In genomic region chr3:36827274-36828025, GRCm38 (mm10) we compare ENCODE assay signal across 20 mouse cellular contexts. TPM values are rescaled to one million over a fixed set of nuclear protein-coding genes. Genes with fewer than 3 reads are reported as not detected.
DNase-seq lines count a peak whose midpoint lies in the region; ATAC-seq lines count a peak whose summit lies in the region.
"Had no signal": no experiment of that assay in that cellular context is flagged by ENCODE, and none has a peak within 500 bp of the region (broad histone marks: within the 10 kb centered on the region; RNA-seq: fewer than 3 reads in every experiment).

No protein-coding gene starts in this region.

- H3K36me3 ChIP-seq in forebrain, embryonic 14.5 days (ENCODE audit: control insufficient read depth, insufficient read depth, low read length): no peaks in the 10 kb centered on the region
- no peaks in the 10 kb centered on the region for H3K36me3 ChIP-seq in forebrain, embryonic 10.5 days (replicated peaks)
- no peaks in the 10 kb centered on the region for H3K36me3 ChIP-seq in midbrain, embryonic 15.5 days (replicated peaks)
- no peaks in the 10 kb centered on the region for H3K36me3 ChIP-seq in kidney, embryonic 16.5 days (ENCODE audit: insufficient read depth, low read length)
- H3K36me3 ChIP-seq: heart, embryonic 10.5 days; intestine, embryonic 15.5 days; kidney, embryonic 15.5 days; limb, embryonic 13.5 days; liver, embryonic 15.5 days had no signal

- no peak overlapping the region for H3K4me3 ChIP-seq in forebrain, embryonic 14.5 days (ENCODE audit: low read depth, low read length)
- H3K4me3 ChIP-seq in forebrain, embryonic 10.5 days: no peak overlapping the region
- no peak overlapping the region for H3K4me3 ChIP-seq in midbrain, embryonic 15.5 days
- H3K4me3 ChIP-seq in kidney, embryonic 16.5 days (ENCODE audit: low read length): no peak overlapping the region
- H3K4me3 ChIP-seq: heart, embryonic 10.5 days; intestine, embryonic 15.5 days; kidney, embryonic 15.5 days; left cerebral cortex, adult 2 months; limb, embryonic 13.5 days; liver, embryonic 15.5 days; megakaryocyte, embryonic 14.5 days; myocyte had no signal

- ATAC-seq in forebrain, embryonic 14.5 days: peak; percentile 66; the same call in 1 of the 2 replicates
- peak; percentile 79 for ATAC-seq in midbrain, embryonic 15.5 days (replicated peaks)
- ATAC-seq in kidney, embryonic 16.5 days (ENCODE audit: low FRiP score, low TSS enrichment): no peak
- ATAC-seq: intestine, embryonic 15.5 days had no signal

- peaks cover 7% of the 10 kb centered on the region; the same call in 1 of the 2 replicates for H3K4me1 ChIP-seq in forebrain, embryonic 14.5 days (ENCODE audit: control insufficient read depth, insufficient read depth, low read length)
- no peaks in the 10 kb centered on the region for H3K4me1 ChIP-seq in forebrain, embryonic 10.5 days
- peaks cover 3% of the 10 kb centered on the region; the same call in 1 of the 2 replicates for H3K4me1 ChIP-seq in midbrain, embryonic 15.5 days
- H3K4me1 ChIP-seq in kidney, embryonic 16.5 days (ENCODE audit: insufficient read depth, low read length): no peaks in the 10 kb centered on the region
- H3K4me1 ChIP-seq: heart, embryonic 10.5 days; intestine, embryonic 15.5 days; kidney, embryonic 15.5 days; liver, embryonic 15.5 days had no signal

- DNase-seq in forebrain, embryonic 14.5 days (ENCODE audit: low spot score): peak; percentile 66
- DNase-seq in forebrain, embryonic 10.5 days (ENCODE audit: extremely low spot score, low spot score): no peak
- DNase-seq in layer of hippocampus, postnatal 14 days (ENCODE audit: low spot score in 2 of 2): peak; percentile 11
- no peak for DNase-seq in layer of hippocampus, postnatal 36 days
- DNase-seq in cerebellum, postnatal 25 days: peak; percentile 18 to 29
- DNase-seq in gastrocnemius, adult 8-10 months (ENCODE audit: low spot score in 2 of 2): no peak
- DNase-seq: gastrocnemius, postnatal 36 days; heart, postnatal 14 days; lung, postnatal 10 days; thymus, postnatal 4 days had no signal

- H3K27me3 ChIP-seq in forebrain, embryonic 14.5 days (replicated peaks; ENCODE audit: control insufficient read depth, insufficient read depth, low read length): no peaks in the 10 kb centered on the region
- H3K27me3 ChIP-seq in forebrain, embryonic 10.5 days (ENCODE audit: poor library complexity, severe bottlenecking): no peaks in the 10 kb centered on the region
- no peaks in the 10 kb centered on the region for H3K27me3 ChIP-seq in midbrain, embryonic 15.5 days (replicated peaks)
- H3K27me3 ChIP-seq in kidney, embryonic 16.5 days (ENCODE audit: insufficient read depth, low read length): no peaks in the 10 kb centered on the region
- H3K27me3 ChIP-seq: intestine, embryonic 15.5 days; kidney, embryonic 15.5 days; limb, embryonic 13.5 days; liver, embryonic 15.5 days had no signal

- no peak overlapping the region for H3K9ac ChIP-seq in forebrain, embryonic 14.5 days (ENCODE audit: low read length)
- H3K9ac ChIP-seq in midbrain, embryonic 15.5 days: no peak overlapping the region
- no peak overlapping the region for H3K9ac ChIP-seq in kidney, embryonic 16.5 days (replicated peaks; ENCODE audit: low read length)
- H3K9ac ChIP-seq: intestine, embryonic 15.5 days; kidney, embryonic 15.5 days; limb, embryonic 13.5 days; liver, embryonic 15.5 days had no signal

- H3K9me3 ChIP-seq in forebrain, embryonic 14.5 days (replicated peaks; ENCODE audit: control insufficient read depth, low read length): no peaks in the 10 kb centered on the region
- H3K9me3 ChIP-seq in forebrain, embryonic 10.5 days: no peaks in the 10 kb centered on the region
- H3K9me3 ChIP-seq in midbrain, embryonic 15.5 days: no peaks in the 10 kb centered on the region
- H3K9me3 ChIP-seq in kidney, embryonic 16.5 days (ENCODE audit: low read length): no peaks in the 10 kb centered on the region
- H3K9me3 ChIP-seq: heart, embryonic 10.5 days; intestine, embryonic 15.5 days; kidney, embryonic 15.5 days; limb, embryonic 13.5 days; liver, embryonic 15.5 days; megakaryocyte, embryonic 14.5 days had no signal

- 42% methylated on average over 8 of the region's 8 CpGs for WGBS in forebrain, embryonic 14.5 days
- 59% methylated on average over 8 of the region's 8 CpGs for WGBS in forebrain, embryonic 10.5 days
- WGBS in midbrain, embryonic 15.5 days: 32% methylated on average over 8 of the region's 8 CpGs
- WGBS in kidney, embryonic 16.5 days: 55% methylated on average over 8 of the region's 8 CpGs

- no peak overlapping the region for H3K4me2 ChIP-seq in forebrain, embryonic 14.5 days (ENCODE audit: low read length)
- no peak overlapping the region for H3K4me2 ChIP-seq in midbrain, embryonic 15.5 days
- no peak overlapping the region for H3K4me2 ChIP-seq in kidney, embryonic 16.5 days (replicated peaks; ENCODE audit: low read depth, low read length)
- H3K4me2 ChIP-seq: intestine, embryonic 15.5 days; kidney, embryonic 15.5 days; limb, embryonic 13.5 days; liver, embryonic 15.5 days had no signal

- no peak overlapping the region for H3K27ac ChIP-seq in forebrain, embryonic 14.5 days (ENCODE audit: low read depth, low read length)
- no peak overlapping the region for H3K27ac ChIP-seq in forebrain, embryonic 10.5 days
- H3K27ac ChIP-seq in midbrain, embryonic 15.5 days: peak overlapping the region; percentile 22; the same call in 1 of the 2 replicates
- no peak overlapping the region for H3K27ac ChIP-seq in kidney, embryonic 16.5 days (ENCODE audit: low read length)
- H3K27ac ChIP-seq: heart, embryonic 10.5 days; intestine, embryonic 15.5 days; kidney, embryonic 15.5 days; left cerebral cortex, adult 2 months; limb, embryonic 13.5 days; liver, embryonic 15.5 days had no signal

RNA-seq across cellular contexts. Expression of gene 4932438A13Rik, which starts 35.5 kb away (rescaled TPM):
- 55.3 and 82.5 TPM in 2 replicates for polyA plus RNA-seq in forebrain, embryonic 14.5 days (2014; fragmentation: Nextera tagmentation; extraction: Ambion mirVana)
- 34.6 and 37.7 TPM in 2 replicates for polyA plus RNA-seq in forebrain, embryonic 10.5 days (2016; fragmentation: Nextera tagmentation; extraction: Ambion mirVana)
- 100 to 1,000 TPM in 1 of 2 experiments, 10 to 100 TPM in 1; 92.2 to 106 TPM for total RNA-seq in layer of hippocampus, postnatal 14 days (2021)
- 10 to 100 TPM; 92.0 to 95.7 TPM for total RNA-seq in layer of hippocampus, postnatal 36 days (2021)
- polyA plus RNA-seq in midbrain, embryonic 15.5 days (2015; fragmentation: Nextera tagmentation; extraction: Ambion mirVana): 84.3 and 89.3 TPM in 2 replicates
- 10 to 100 TPM; 35.3 to 49.7 (median 39.9) TPM for total RNA-seq in gastrocnemius, adult 8-10 months (2022)
- 45.0 and 53.4 TPM in 2 replicates for polyA plus RNA-seq in kidney, embryonic 16.5 days (2015; fragmentation: Nextera tagmentation; extraction: Ambion mirVana)

Comparison
In these comparisons a context has a peak if more than half of its experiments do, and no peak if none do; other contexts are left out.
1. DNase-seq: peak in forebrain, embryonic 14.5 days (single experiment), layer of hippocampus, postnatal 14 days (2 of 2) and cerebellum, postnatal 25 days (2 of 2); none in forebrain, embryonic 10.5 days (single experiment), layer of hippocampus, postnatal 36 days (0 of 2) and gastrocnemius, adult 8-10 months (0 of 2).